Mouse (Mus musculus): ENCODE results near the gene Mybbp1a.

DNA sequence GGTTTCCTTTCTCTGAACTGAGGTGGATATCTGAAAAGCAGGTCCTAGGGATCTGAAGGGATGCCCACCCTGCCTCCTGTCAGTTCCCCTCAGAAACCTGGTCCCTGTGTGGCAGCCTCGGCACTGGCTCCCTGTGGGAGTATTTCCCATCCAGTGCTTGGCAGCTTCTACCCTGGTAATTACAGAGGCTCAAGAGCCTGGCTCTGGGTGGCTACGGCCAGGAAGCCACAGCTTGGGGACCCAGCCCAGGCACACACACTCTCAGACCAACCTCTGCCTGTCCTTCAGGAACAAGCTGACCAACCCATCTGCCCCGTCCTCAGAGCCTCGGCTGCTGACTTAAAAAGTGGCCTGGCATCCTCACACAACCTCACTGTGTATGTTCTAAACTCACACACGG lies 40.2 kb downstream of the Mybbp1a start:
- TF ChIP-seq POLR2A (IDR thresholded peaks at IDR 0.05; ENCODE audit: borderline replicate concordance, extremely low read depth, low read depth, low read length) (no peak), CTCF (IDR thresholded peaks at IDR 0.05; ENCODE audit: insufficient read depth, low read length) (no peak)

All from lung, adult 2 months (tissue).